In the genomic region with DNA sequence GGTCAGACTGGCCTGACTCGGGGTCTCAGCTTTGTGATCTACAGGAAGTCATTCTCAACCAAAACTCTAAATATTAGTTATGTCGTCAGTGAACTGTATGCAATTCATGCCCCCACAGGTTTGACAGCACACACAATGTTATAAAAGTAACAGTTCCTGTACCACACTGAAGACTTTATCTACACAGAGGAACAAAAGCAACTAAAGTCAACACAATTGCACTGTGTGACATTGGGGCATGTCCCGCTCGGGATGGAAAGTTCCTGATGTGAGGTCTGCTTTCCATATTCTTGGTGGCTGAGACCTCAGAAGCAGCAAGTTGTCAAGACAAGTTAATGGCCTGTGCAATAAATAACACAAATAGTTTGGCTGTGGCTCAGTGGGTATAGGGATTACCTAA, we compare ENCODE assay signal across 22 mouse cellular contexts.
"Had no signal": no experiment of that assay in that cellular context is flagged by ENCODE, and none has a peak within 500 bp of the region (broad histone marks: within the 10 kb centered on the region; RNA-seq: fewer than 3 reads in every experiment).

No protein-coding gene starts in this region.

- H3K27ac ChIP-seq: gastrocnemius, adult 2 months; heart, embryonic 10.5 days; hindbrain, embryonic 10.5 days; hindbrain, embryonic 12.5 days; hindbrain, embryonic 14.5 days; intestine, embryonic 15.5 days; layer of hippocampus, adult 2 months; left cerebral cortex, adult 2 months had no signal

- H3K36me3 ChIP-seq: heart, embryonic 10.5 days; heart, embryonic 12.5 days; hindbrain, embryonic 10.5 days; hindbrain, embryonic 12.5 days; intestine, embryonic 15.5 days had no signal

- H3K4me2 ChIP-seq: heart, embryonic 12.5 days; hindbrain, embryonic 12.5 days; hindbrain, embryonic 14.5 days; intestine, embryonic 15.5 days had no signal

- DNase-seq: gastrocnemius, adult 2 months; gastrocnemius, postnatal 10 days; gastrocnemius, postnatal 25 days; heart, adult 18-20 months; heart, postnatal 10 days; heart, postnatal 4 days; kidney, adult 18-20 months; kidney, adult 8-10 months; kidney, postnatal 10 days; kidney, postnatal 25 days; kidney, postnatal 4 days had no signal

- H3K4me3 ChIP-seq: gastrocnemius, adult 2 months; heart, embryonic 10.5 days; heart, embryonic 12.5 days; hindbrain, embryonic 10.5 days; hindbrain, embryonic 12.5 days; intestine, embryonic 15.5 days; layer of hippocampus, adult 2 months; left cerebral cortex, adult 2 months had no signal

- H3K27me3 ChIP-seq: heart, embryonic 12.5 days; hindbrain, embryonic 12.5 days; intestine, embryonic 15.5 days had no signal

- ATAC-seq: hindbrain, embryonic 16.5 days; inflammation-experienced regulatory T-cells, adult 6 months; intestine, embryonic 15.5 days; intestine, postnatal 0 days had no signal

- H3K9ac ChIP-seq: heart, embryonic 12.5 days; hindbrain, embryonic 12.5 days; hindbrain, embryonic 14.5 days; intestine, embryonic 15.5 days had no signal

- H3K9me3 ChIP-seq: heart, embryonic 10.5 days; heart, embryonic 12.5 days; hindbrain, embryonic 10.5 days; hindbrain, embryonic 12.5 days; intestine, embryonic 15.5 days had no signal

- H3K4me1 ChIP-seq: heart, embryonic 10.5 days; heart, embryonic 12.5 days; hindbrain, embryonic 10.5 days; intestine, embryonic 15.5 days had no signal
